Mouse (Mus musculus): ENCODE measurements at regions not wholly inside any gene's neighbourhood (a gene's known extent, or its start where the extent isn't known, plus 50 kb on each side); places are given as distances from the start of the nearest gene placed in this dataset.

GRCm38 (mm10) chr6:141027787-141028186, 221.3 kb upstream of the Pde3a start:
- no peak for DNase-seq (ENCODE audit: low spot score)

GRCm38 (mm10) chr6:141034824-141035223, 214.2 kb upstream of the Pde3a start:
- no peak for DNase-seq (ENCODE audit: low spot score)

GRCm38 (mm10) chr6:141041358-141041757, 207.7 kb upstream of the Pde3a start:
- DNase-seq (ENCODE audit: low spot score) = peak; percentile 6

GRCm38 (mm10) chr6:141041781-141042625, 207.1 kb upstream of the Pde3a start:
- DNase-seq (ENCODE audit: low spot score) = peak; percentile 14

GRCm38 (mm10) chr6:141048271-141048670, 200.8 kb upstream of the Pde3a start:
- no peak for DNase-seq (ENCODE audit: low spot score)

- DNase-seq (ENCODE audit: low spot score) = no peak
These were observed 198.9 kb upstream of the Pde3a start for GRCm38 (mm10) chr6:141050038-141050684.

GRCm38 (mm10) chr6:141054026-141054425, 195.0 kb upstream of the Pde3a start:
- no peak for DNase-seq (ENCODE audit: low spot score)

- no peak for DNase-seq (ENCODE audit: low spot score)
These were observed 189.7 kb upstream of the Pde3a start for GRCm38 (mm10) chr6:141059250-141059916.

- no peak for DNase-seq (ENCODE audit: low spot score)
These were observed 183.3 kb upstream of the Pde3a start for GRCm38 (mm10) chr6:141065724-141066123.

GRCm38 (mm10) chr6:141068861-141069467, 180.1 kb upstream of the Pde3a start:
- DNase-seq (ENCODE audit: low spot score) = no peak

- no peak for DNase-seq (ENCODE audit: low spot score)
These were observed 179.2 kb upstream of the Pde3a start for GRCm38 (mm10) chr6:141069896-141070295.

GRCm38 (mm10) chr6:141071507-141071906, 177.6 kb upstream of the Pde3a start:
- DNase-seq (ENCODE audit: low spot score) = no peak

- no peak for DNase-seq (ENCODE audit: low spot score)
These were observed 157.8 kb upstream of the Pde3a start for GRCm38 (mm10) chr6:141091076-141091780.

GRCm38 (mm10) chr6:141091781-141092140, 157.3 kb upstream of the Pde3a start:
- no peak for DNase-seq (ENCODE audit: low spot score)

GRCm38 (mm10) chr6:141097338-141098122, 151.5 kb upstream of the Pde3a start:
- no peak for DNase-seq (ENCODE audit: low spot score)

GRCm38 (mm10) chr6:141118287-141118686, 130.8 kb upstream of the Pde3a start:
- DNase-seq (ENCODE audit: low spot score) = no peak

GRCm38 (mm10) chr6:141126614-141127396, 122.3 kb upstream of the Pde3a start:
- DNase-seq (ENCODE audit: low spot score) = no peak

GRCm38 (mm10) chr6:141129596-141129995, 119.5 kb upstream of the Pde3a start:
- DNase-seq (ENCODE audit: low spot score) = no peak

GRCm38 (mm10) chr6:141134176-141134575, 114.9 kb upstream of the Pde3a start:
- DNase-seq (ENCODE audit: low spot score) = no peak

- DNase-seq (ENCODE audit: low spot score) = no peak
These were observed 112.2 kb upstream of the Pde3a start for GRCm38 (mm10) chr6:141136664-141137375.

Data from ovary, postnatal 36 days (tissue).